Mouse (Mus musculus) retina, embryonic 14.5 days (tissue): ENCODE measurements around the gene Ntm.

Experiments
- DNase-seq: peaks from one replicate; pipeline ENCODE4 v3.0.0-alpha.2; 2015; ENCODE audit warnings: low spot score

Ntm gene

GRCm38 (mm10) chr9:29130717-29131292 lies 832.1 kb downstream of the Ntm start:
- no peak for DNase-seq

GRCm38 (mm10) chr9:29130316-29130715 lies 832.6 kb downstream of the Ntm start:
- no peak for DNase-seq

- DNase-seq, result no peak
Observed at GRCm38 (mm10) chr9:29128416-29128815, 834.5 kb downstream of the Ntm start.

- no peak for DNase-seq
Observed at GRCm38 (mm10) chr9:29124455-29124854, 838.5 kb downstream of the Ntm start.

- DNase-seq, result no peak
Observed at GRCm38 (mm10) chr9:29123828-29124227, 839.1 kb downstream of the Ntm start.

GRCm38 (mm10) chr9:29117561-29118112 lies 845.3 kb downstream of the Ntm start:
- no peak for DNase-seq

GRCm38 (mm10) chr9:29115337-29115736 lies 847.6 kb downstream of the Ntm start:
- peak; percentile 30 for DNase-seq

GRCm38 (mm10) chr9:29106771-29107170 lies 856.2 kb downstream of the Ntm start:
- no peak for DNase-seq

- no peak for DNase-seq
Observed at GRCm38 (mm10) chr9:29104442-29104841, 858.5 kb downstream of the Ntm start.

GRCm38 (mm10) chr9:29103993-29104392 lies 858.9 kb downstream of the Ntm start:
- DNase-seq, result no peak

GRCm38 (mm10) chr9:29100624-29101023 lies 862.3 kb downstream of the Ntm start:
- no peak for DNase-seq

GRCm38 (mm10) chr9:29092443-29092842 lies 870.5 kb downstream of the Ntm start:
- DNase-seq, result no peak

GRCm38 (mm10) chr9:29088657-29089056 lies 874.3 kb downstream of the Ntm start:
- peak; percentile 41 for DNase-seq

GRCm38 (mm10) chr9:29087656-29088055 lies 875.3 kb downstream of the Ntm start:
- no peak for DNase-seq

GRCm38 (mm10) chr9:29087171-29087570 lies 875.8 kb downstream of the Ntm start:
- no peak for DNase-seq

- no peak for DNase-seq
Observed at GRCm38 (mm10) chr9:29075924-29076577, 886.9 kb downstream of the Ntm start.

GRCm38 (mm10) chr9:29075243-29075642 lies 887.7 kb downstream of the Ntm start:
- no peak for DNase-seq

GRCm38 (mm10) chr9:29074494-29074893 lies 888.4 kb downstream of the Ntm start:
- no peak for DNase-seq

- no peak for DNase-seq
Observed at GRCm38 (mm10) chr9:29071997-29072396, 890.9 kb downstream of the Ntm start.

GRCm38 (mm10) chr9:29067572-29067971 lies 895.4 kb downstream of the Ntm start:
- DNase-seq, result no peak

GRCm38 (mm10) chr9:29060293-29060692 lies 902.6 kb downstream of the Ntm start:
- DNase-seq, result no peak

- no peak for DNase-seq
Observed at GRCm38 (mm10) chr9:29058811-29059210, 904.1 kb downstream of the Ntm start.

GRCm38 (mm10) chr9:29055637-29056036 lies 907.3 kb downstream of the Ntm start:
- DNase-seq, result no peak

- peak; percentile 44 for DNase-seq
Observed at GRCm38 (mm10) chr9:29036466-29036865, 926.5 kb downstream of the Ntm start.
